Comparison of ENCODE assay signal across 8 mouse cellular contexts in the genomic region with DNA sequence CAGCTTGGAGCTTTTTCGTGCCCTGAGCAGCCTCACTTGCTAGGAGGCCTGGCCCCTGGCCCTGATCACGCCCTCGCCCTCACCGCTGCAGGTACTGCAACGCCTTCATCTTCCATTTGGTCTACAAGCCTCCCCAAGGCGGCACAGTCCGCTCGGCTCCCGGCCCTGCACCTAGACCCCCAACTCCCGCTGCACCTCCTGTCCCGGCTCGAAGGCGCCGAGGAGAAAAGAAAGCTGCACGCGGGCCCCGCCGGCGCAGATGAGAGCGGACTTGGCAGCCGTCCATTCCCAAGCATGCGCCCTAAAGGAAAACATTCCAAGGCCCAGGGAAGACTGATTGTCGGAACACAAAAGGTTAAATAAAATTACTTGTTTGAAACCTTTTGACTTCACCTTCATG. TPM values are rescaled to one million over a fixed set of nuclear protein-coding genes. Genes with fewer than 3 reads are reported as not detected.
DNase-seq lines count a peak whose midpoint lies in the region; ATAC-seq and TF ChIP-seq lines count a peak whose summit lies in the region.

No protein-coding gene starts in this region.

- peak overlapping the region; percentile 54 for H3K4me2 ChIP-seq in forebrain, postnatal 0 days (ENCODE audit: low read depth)
- H3K4me2 ChIP-seq in intestine, postnatal 0 days (replicated peaks; ENCODE audit: low read depth), result peak overlapping the region; percentile 65
- H3K4me2 ChIP-seq in liver, postnatal 0 days (ENCODE audit: low read depth, low read length), result peak overlapping the region; percentile 46

- H3K27ac ChIP-seq in forebrain, postnatal 0 days (ENCODE audit: low read depth, low read length), result no peak overlapping the region
- H3K27ac ChIP-seq in intestine, postnatal 0 days (ENCODE audit: low read depth, low read length), result no peak overlapping the region
- H3K27ac ChIP-seq in liver, postnatal 0 days (ENCODE audit: low read depth), result no peak overlapping the region

- ATAC-seq in forebrain, postnatal 0 days, result no peak
- no peak for ATAC-seq in intestine, postnatal 0 days
- ATAC-seq in liver, postnatal 0 days, result no peak
- ATAC-seq in erythroblast, adult 5-6 weeks (replicated peaks; ENCODE audit: low FRiP score, poor library complexity, severe bottlenecking), result no peak

- 6% methylated on average over 23 of the region's 23 CpGs for WGBS in forebrain, postnatal 0 days
- 16% methylated on average over 23 of the region's 23 CpGs for WGBS in intestine, postnatal 0 days
- WGBS in liver, postnatal 0 days (ENCODE audit: insufficient replicate concordance), result 43% methylated on average over 23 of the region's 23 CpGs

- H3K36me3 ChIP-seq in forebrain, postnatal 0 days (ENCODE audit: insufficient read depth), result no peaks in the 10 kb centered on the region
- no peaks in the 10 kb centered on the region for H3K36me3 ChIP-seq in intestine, postnatal 0 days (ENCODE audit: control insufficient read depth, insufficient read depth)
- no peaks in the 10 kb centered on the region for H3K36me3 ChIP-seq in liver, postnatal 0 days (replicated peaks; ENCODE audit: insufficient read depth, low read length)

- peak overlapping the region; percentile 18; the same call in 1 of the 2 replicates for H3K4me3 ChIP-seq in forebrain, postnatal 0 days (ENCODE audit: low read depth, low read length)
- H3K4me3 ChIP-seq in intestine, postnatal 0 days (ENCODE audit: low read depth, low read length), result peak overlapping the region; percentile 19; the same call in 1 of the 2 replicates
- H3K4me3 ChIP-seq in liver, postnatal 0 days (ENCODE audit: low read depth, low read length), result peak overlapping the region; percentile 14

- H3K4me1 ChIP-seq in forebrain, postnatal 0 days (ENCODE audit: insufficient read depth), result no peaks in the 10 kb centered on the region
- H3K4me1 ChIP-seq in intestine, postnatal 0 days (replicated peaks; ENCODE audit: control insufficient read depth, insufficient read depth, low read length), result no peaks in the 10 kb centered on the region
- H3K4me1 ChIP-seq in liver, postnatal 0 days (ENCODE audit: insufficient read depth), result no peaks in the 10 kb centered on the region

- DNase-seq in right cerebral cortex, postnatal 14 days, result peak; percentile 36
- no peak for DNase-seq in right cerebral cortex, adult 18-20 months
- peak; percentile 38 for DNase-seq in forebrain, postnatal 0 days
- DNase-seq in liver, postnatal 0 days, result no peak
- no peak for DNase-seq in natural killer cell, adult 2 months (ENCODE audit: low spot score in 2 of 2)
- no peak for DNase-seq in cerebellum, adult 11 months

- TF ChIP-seq CTCF in forebrain, postnatal 0 days (IDR thresholded peaks at IDR 0.05; ENCODE audit: low read depth), result no peak
- TF ChIP-seq CTCF in intestine, postnatal 0 days (IDR thresholded peaks at IDR 0.05; ENCODE audit: low read depth), result no peak
- no peak for TF ChIP-seq CTCF in liver, postnatal 0 days (IDR thresholded peaks at IDR 0.05; ENCODE audit: low read depth)

- peak overlapping the region; percentile 41; the same call in 1 of the 2 replicates for H3K9ac ChIP-seq in forebrain, postnatal 0 days
- H3K9ac ChIP-seq in intestine, postnatal 0 days (ENCODE audit: low read depth, low read length), result no peak overlapping the region
- no peak overlapping the region for H3K9ac ChIP-seq in liver, postnatal 0 days (replicated peaks)

- no peaks in the 10 kb centered on the region for H3K9me3 ChIP-seq in forebrain, postnatal 0 days (ENCODE audit: low read length)
- H3K9me3 ChIP-seq in intestine, postnatal 0 days (ENCODE audit: control insufficient read depth), result no peaks in the 10 kb centered on the region
- H3K9me3 ChIP-seq in liver, postnatal 0 days (ENCODE audit: low read length), result no peaks in the 10 kb centered on the region

- no peaks in the 10 kb centered on the region for H3K27me3 ChIP-seq in forebrain, postnatal 0 days (ENCODE audit: insufficient read depth, low read length)
- H3K27me3 ChIP-seq in intestine, postnatal 0 days (replicated peaks; ENCODE audit: control insufficient read depth, insufficient read depth, low read length), result peaks cover 14% of the 10 kb centered on the region; the same call in 1 of the 2 replicates
- peaks cover 24% of the 10 kb centered on the region for H3K27me3 ChIP-seq in liver, postnatal 0 days (ENCODE audit: insufficient read depth, low read length)

- TF ChIP-seq EP300 in liver, postnatal 0 days (IDR thresholded peaks at IDR 0.05; ENCODE audit: low read depth), result no peak

RNA-seq across cellular contexts. Expression of a gene that starts 6.0 kb away (rescaled TPM):
- total RNA-seq in forebrain, postnatal 0 days (2014; rRNA removed), result 2.2 and 2.3 TPM in 2 replicates
- polyA plus RNA-seq in forebrain, postnatal 0 days (2015; fragmentation: Nextera tagmentation; extraction: Ambion mirVana), result 2.0 and 2.4 TPM in 2 replicates
- polyA plus RNA-seq in intestine, postnatal 0 days (2015; fragmentation: Nextera tagmentation; extraction: Ambion mirVana), result 33.8 and 39.3 TPM in 2 replicates
- polyA plus RNA-seq in liver, postnatal 0 days (2015; fragmentation: Nextera tagmentation; extraction: Ambion mirVana), result 9.2 and 9.4 TPM in 2 replicates
- total RNA-seq in erythroblast, adult 5-6 weeks (2015; ENCODE audit: low replicate concordance), result not detected in 2 replicates
- not detected in 2 replicates for total RNA-seq in erythroblast, adult 5-6 weeks (2017; ENCODE audit: low replicate concordance)

RNA-seq across cellular contexts. Expression of a gene that starts 6.6 kb away (rescaled TPM):
- 0.54 and 1.1 TPM in 2 replicates for total RNA-seq in forebrain, postnatal 0 days (2014; rRNA removed)
- polyA plus RNA-seq in forebrain, postnatal 0 days (2015; fragmentation: Nextera tagmentation; extraction: Ambion mirVana), result 0.24 and 0.84 TPM in 2 replicates
- polyA plus RNA-seq in intestine, postnatal 0 days (2015; fragmentation: Nextera tagmentation; extraction: Ambion mirVana), result 1.4 and 1.5 TPM in 2 replicates
- polyA plus RNA-seq in liver, postnatal 0 days (2015; fragmentation: Nextera tagmentation; extraction: Ambion mirVana), result 0.59 and 0.70 TPM in 2 replicates
- total RNA-seq in erythroblast, adult 5-6 weeks (2015; ENCODE audit: low replicate concordance), result not detected in 2 replicates
- not detected in 2 replicates for total RNA-seq in erythroblast, adult 5-6 weeks (2017; ENCODE audit: low replicate concordance)

RNA-seq across cellular contexts. Expression of a gene that starts 14.1 kb away (rescaled TPM):
- 21.2 and 41.3 TPM in 2 replicates for total RNA-seq in forebrain, postnatal 0 days (2014; rRNA removed)
- polyA plus RNA-seq in forebrain, postnatal 0 days (2015; fragmentation: Nextera tagmentation; extraction: Ambion mirVana), result 35.3 and 35.6 TPM in 2 replicates
- polyA plus RNA-seq in intestine, postnatal 0 days (2015; fragmentation: Nextera tagmentation; extraction: Ambion mirVana), result 30.1 and 30.7 TPM in 2 replicates
- 14.3 and 15.1 TPM in 2 replicates for polyA plus RNA-seq in liver, postnatal 0 days (2015; fragmentation: Nextera tagmentation; extraction: Ambion mirVana)
- total RNA-seq in erythroblast, adult 5-6 weeks (2015; ENCODE audit: low replicate concordance), result 11.5 and 20.5 TPM in 2 replicates
- 5.4 and 6.2 TPM in 2 replicates for total RNA-seq in erythroblast, adult 5-6 weeks (2017; ENCODE audit: low replicate concordance)

RNA-seq across cellular contexts. Expression of a gene that starts 33.4 kb away (rescaled TPM):
- total RNA-seq in forebrain, postnatal 0 days (2014; rRNA removed), result 71.9 and 74.4 TPM in 2 replicates
- 39.6 and 44.9 TPM in 2 replicates for polyA plus RNA-seq in forebrain, postnatal 0 days (2015; fragmentation: Nextera tagmentation; extraction: Ambion mirVana)
- 7.4 and 7.8 TPM in 2 replicates for polyA plus RNA-seq in intestine, postnatal 0 days (2015; fragmentation: Nextera tagmentation; extraction: Ambion mirVana)
- polyA plus RNA-seq in liver, postnatal 0 days (2015; fragmentation: Nextera tagmentation; extraction: Ambion mirVana), result 20.0 and 21.8 TPM in 2 replicates
- 37.4 and 64.9 TPM in 2 replicates for total RNA-seq in erythroblast, adult 5-6 weeks (2015; ENCODE audit: low replicate concordance)
- 37.1 and 38.1 TPM in 2 replicates for total RNA-seq in erythroblast, adult 5-6 weeks (2017; ENCODE audit: low replicate concordance)

RNA-seq across cellular contexts. Expression of a gene that starts 39.2 kb away (rescaled TPM):
- total RNA-seq in forebrain, postnatal 0 days (2014; rRNA removed), result 2.8 and 6.3 TPM in 2 replicates
- 7.5 and 11.6 TPM in 2 replicates for polyA plus RNA-seq in forebrain, postnatal 0 days (2015; fragmentation: Nextera tagmentation; extraction: Ambion mirVana)
- 398 and 402 TPM in 2 replicates for polyA plus RNA-seq in intestine, postnatal 0 days (2015; fragmentation: Nextera tagmentation; extraction: Ambion mirVana)
- polyA plus RNA-seq in liver, postnatal 0 days (2015; fragmentation: Nextera tagmentation; extraction: Ambion mirVana), result 1.7 and 2.8 TPM in 2 replicates
- not detected in 2 replicates for total RNA-seq in erythroblast, adult 5-6 weeks (2015; ENCODE audit: low replicate concordance)
- total RNA-seq in erythroblast, adult 5-6 weeks (2017; ENCODE audit: low replicate concordance), result not detected in 2 replicates

Comparison
In these comparisons a context has a peak if more than half of its experiments do, and no peak if none do; other contexts are left out.
1. DNase-seq: peak in right cerebral cortex, postnatal 14 days (single experiment) and forebrain, postnatal 0 days (single experiment); none in right cerebral cortex, adult 18-20 months (single experiment), liver, postnatal 0 days (single experiment), natural killer cell, adult 2 months (0 of 2) and cerebellum, adult 11 months (single experiment).
2. Peak in every context shown above with its lines, with median percentiles within 50 percentile points of each other: H3K4me2 ChIP-seq and H3K4me3 ChIP-seq.